Mouse (Mus musculus) liver, embryonic 15.5 days (tissue): Measurements from ENCODE around the gene Tceal7. TPM values are rescaled to one million over a fixed set of nuclear protein-coding genes. Genes with fewer than 3 reads are reported as not detected.

Experiments used
- ATAC-seq: fragments of 200-750 bp; cut with Nextera tagmentation; 2 replicates; pipeline ENCODE4 v1.8.0; 2017; ENCODE audit warnings: moderate number of reproducible peaks, mild to moderate bottlenecking, moderate library complexity; ENCODE audit not compliant: insufficient read depth
- H3K27ac ChIP-seq: fragments of 300-500 bp; sonication (generic); replicated peaks from 2 replicates; pipeline ENCODE4 v1.5.1; 2015; ENCODE audit warnings: mild to moderate bottlenecking, inconsistent platforms
- H3K27me3 ChIP-seq: fragments of 300-500 bp; sonication (generic); 2 replicates; pipeline ENCODE4 v1.6.1; 2015; ENCODE audit warnings: mild to moderate bottlenecking, inconsistent platforms
- H3K36me3 ChIP-seq: fragments of 300-500 bp; sonication (generic); replicated peaks from 2 replicates; pipeline ENCODE4 v1.6.1; 2015; ENCODE audit warnings: moderate library complexity, mild to moderate bottlenecking, inconsistent platforms
- H3K4me1 ChIP-seq: fragments of 300-500 bp; sonication (generic); replicated peaks from 2 replicates; pipeline ENCODE4 v1.6.1; 2015; ENCODE audit warnings: inconsistent platforms
- H3K4me2 ChIP-seq: fragments of 300-500 bp; sonication (generic); 2 replicates; pipeline ENCODE4 v1.6.1; 2015; ENCODE audit warnings: moderate library complexity, mild to moderate bottlenecking, inconsistent platforms
- H3K4me3 ChIP-seq: fragments of 300-500 bp; sonication (generic); replicated peaks from 2 replicates; pipeline ENCODE4 v1.5.1; 2015; ENCODE audit warnings: mild to moderate bottlenecking, inconsistent platforms
- H3K9ac ChIP-seq: fragments of 300-500 bp; sonication (generic); 2 replicates; pipeline ENCODE4 v1.6.1; 2015; ENCODE audit warnings: moderate library complexity, mild to moderate bottlenecking, inconsistent platforms
- H3K9me3 ChIP-seq: fragments of 300-500 bp; sonication (generic); replicated peaks from 2 replicates; pipeline ENCODE4 v1.6.1; 2016; ENCODE audit warnings: inconsistent platforms
- WGBS: fragments of 180-500 bp; shearing (Covaris S2); methylation state at CpG from one replicate; pipeline ENCODE4 v1.1.7; 2015; ENCODE audit warnings: mixed read lengths; ENCODE audit not compliant: insufficient replicate concordance; 5-methylcytosine and 5-hydroxymethylcytosine counted together
- polyA plus RNA-seq: library from polyadenylated mRNA; unstranded; fragments of >200 nt; fragmentation: Nextera tagmentation; extraction: Ambion mirVana; gene quantifications from 2 replicates; pipeline ENCODE4 v1.2.1, GENCODE M21; 2015

The Tceal7 gene
- polyA plus RNA-seq, 1 experiment from 2014 or later: 14.3 TPM

DNA sequence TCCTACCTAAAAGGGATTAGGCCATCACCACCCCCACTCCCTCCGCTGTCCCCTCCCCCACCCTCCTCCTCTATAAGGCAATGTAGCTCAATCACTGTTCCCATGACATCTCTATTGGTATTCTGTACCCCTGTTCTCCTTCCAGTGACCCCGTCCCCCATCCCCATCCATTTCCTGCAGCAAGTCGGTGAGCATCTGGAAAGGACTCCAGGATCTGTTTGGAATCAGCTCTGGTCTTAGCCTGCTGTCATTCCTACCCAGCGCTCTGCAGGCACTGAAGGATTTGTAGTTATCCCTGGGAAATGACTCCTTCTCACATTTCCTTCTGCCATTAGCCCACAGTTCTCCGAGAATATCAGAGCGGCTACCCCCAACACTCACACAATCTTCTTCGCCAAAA is 11.3 kb upstream of the Tceal7 start:
- Histone ChIP-seq H3K4me3 (peak overlapping the region; percentile 33), H3K9ac (no peak overlapping the region; the same call in 1 of the 2 replicates), H3K9me3 (no peaks in the 10 kb centered on the region), H3K27me3 (peaks cover 10% of the 10 kb centered on the region), H3K4me2 (peak overlapping the region; percentile 20), H3K36me3 (no peaks in the 10 kb centered on the region), H3K4me1 (no peaks in the 10 kb centered on the region), H3K27ac (peak overlapping the region; percentile 48; the same call in 1 of the 2 replicates)
- 0 out of 2 replicates have a peak, but pooled peaks have one; percentile 25 for ATAC-seq
- 21% methylated on average over 7 of the region's 7 CpGs for WGBS

DNA sequence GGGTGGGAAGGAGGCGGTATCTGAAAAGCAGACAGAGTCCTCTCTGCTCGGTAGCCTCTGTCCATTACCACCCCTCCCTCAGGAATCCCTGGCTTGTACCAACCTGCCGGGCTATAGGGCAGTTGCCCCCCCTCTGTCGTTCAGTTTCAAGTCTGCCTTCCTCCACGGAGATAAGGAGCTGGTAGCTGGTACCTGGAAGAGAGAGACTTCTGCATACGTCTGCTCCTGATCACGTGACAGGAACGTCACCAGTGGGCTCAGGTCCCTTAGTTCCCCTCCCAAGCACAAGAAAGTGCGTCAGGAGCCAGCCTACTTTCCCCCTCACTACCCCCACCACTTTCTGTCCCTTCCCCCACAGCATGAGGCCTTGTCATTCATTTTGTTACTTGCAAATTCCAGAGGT is 10.9 kb upstream of the Tceal7 start, which contains the start of gene Tceal5:
TSS of gene Tceal5 (minus strand) at position 213 of the 403 bp plus-strand sequence.
- Histone ChIP-seq H3K4me3 (peak within 1 kb of the TSS; percentile 33), H3K36me3 (no peaks in the 10 kb centered on the region), H3K9me3 (no peaks in the 10 kb centered on the region), H3K4me2 (peak within 1 kb of the TSS; percentile 20), H3K27me3 (peaks cover 10% of the 10 kb centered on the region), H3K27ac (peak within 1 kb of the TSS; percentile 48; the same call in 1 of the 2 replicates), H3K9ac (no peak within 1 kb of the TSS; the same call in 1 of the 2 replicates), H3K4me1 (no peaks in the 10 kb centered on the region)
- peak; percentile 66 for ATAC-seq
- WGBS: 18% methylated on average over 9 of the region's 9 CpGs

DNA sequence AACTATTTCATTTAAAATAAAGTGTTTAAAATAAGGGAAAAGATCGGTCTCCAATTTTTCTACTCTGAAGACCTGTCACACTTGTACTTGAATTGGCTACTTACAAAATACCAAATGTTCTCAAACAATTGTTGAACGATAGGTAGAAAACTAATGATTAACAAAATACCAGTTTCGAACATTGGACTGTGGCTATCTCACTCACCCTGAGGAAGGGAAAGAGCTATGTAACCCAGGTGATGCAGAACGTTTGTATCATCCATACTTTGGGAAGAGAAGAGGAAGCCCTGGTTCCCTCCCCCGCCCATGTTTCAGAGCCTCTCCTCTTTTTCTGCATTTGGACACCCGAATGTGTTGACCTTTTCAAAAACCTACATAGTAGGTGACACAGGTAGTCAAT is 10.2 kb upstream of the Tceal7 start:
- no peak overlapping the region for H3K4me2 ChIP-seq
- H3K4me3 ChIP-seq: no peak overlapping the region
- no peak overlapping the region for H3K27ac ChIP-seq
- ATAC-seq: no peak
- no peaks in the 10 kb centered on the region for H3K36me3 ChIP-seq
- no peak overlapping the region for H3K9ac ChIP-seq
- WGBS: 48% methylated on average over 6 of the region's 6 CpGs
- H3K27me3 ChIP-seq: peaks cover 10% of the 10 kb centered on the region
- no peaks in the 10 kb centered on the region for H3K4me1 ChIP-seq
- H3K9me3 ChIP-seq: no peaks in the 10 kb centered on the region

DNA sequence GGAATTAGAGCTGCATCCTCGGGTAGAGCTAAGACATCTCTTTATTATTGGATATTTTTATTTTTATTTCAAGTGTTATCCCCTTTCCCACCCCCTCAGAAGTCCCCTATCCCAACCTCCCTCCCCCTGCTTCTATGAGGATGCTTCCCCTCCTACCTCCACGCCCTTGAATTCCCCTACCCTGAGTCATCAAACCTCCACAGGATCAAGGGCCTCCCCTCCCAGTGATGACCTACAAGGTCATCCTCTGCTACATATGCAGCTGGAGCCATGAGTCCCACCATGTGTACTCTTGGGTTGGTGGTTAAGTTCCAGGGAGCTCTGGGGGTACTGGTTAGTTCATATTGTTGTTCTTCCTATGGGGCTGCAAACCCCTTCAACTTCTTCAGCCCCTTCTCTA is 1.2 kb upstream of the Tceal7 start:
- WGBS: 36% methylated on average over 2 of the region's 2 CpGs
- no peaks in the 10 kb centered on the region for H3K36me3 ChIP-seq
- H3K4me1 ChIP-seq: no peaks in the 10 kb centered on the region
- H3K4me2 ChIP-seq: no peak overlapping the region
- no peak overlapping the region for H3K27ac ChIP-seq
- no peak overlapping the region for H3K9ac ChIP-seq
- no peak for ATAC-seq
- H3K4me3 ChIP-seq: no peak overlapping the region
- H3K9me3 ChIP-seq: no peaks in the 10 kb centered on the region
- H3K27me3 ChIP-seq: peaks cover 9% of the 10 kb centered on the region; the same call in 1 of the 2 replicates

DNA sequence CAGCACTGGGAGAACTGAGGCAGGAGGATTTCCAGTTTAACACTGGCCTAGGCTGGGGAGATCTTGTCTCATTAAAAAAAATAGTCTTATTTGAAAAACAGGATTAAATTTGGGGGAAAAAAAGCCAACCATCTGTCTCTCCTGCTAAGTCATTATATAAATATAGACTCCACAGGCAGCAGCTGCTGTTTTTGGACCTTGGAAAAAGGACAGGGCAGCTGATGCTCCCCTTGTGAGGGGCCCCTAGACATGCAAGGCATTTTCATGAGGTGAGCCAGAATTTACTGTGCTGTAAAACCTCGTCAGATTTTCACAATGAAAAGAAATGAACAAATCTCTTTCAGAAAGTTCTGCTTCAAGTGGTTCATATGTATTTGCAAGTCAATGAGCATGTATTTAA is 1.7 kb downstream of the Tceal7 start:
- no peak overlapping the region for H3K4me2 ChIP-seq
- H3K27me3 ChIP-seq: peaks cover 9% of the 10 kb centered on the region; the same call in 1 of the 2 replicates
- no peaks in the 10 kb centered on the region for H3K9me3 ChIP-seq
- no peak overlapping the region for H3K4me3 ChIP-seq
- WGBS: 44% methylated on average over 1 of the region's 1 CpGs
- no peak for ATAC-seq
- no peak overlapping the region for H3K27ac ChIP-seq
- H3K9ac ChIP-seq: no peak overlapping the region
- no peaks in the 10 kb centered on the region for H3K4me1 ChIP-seq
- H3K36me3 ChIP-seq: no peaks in the 10 kb centered on the region

DNA sequence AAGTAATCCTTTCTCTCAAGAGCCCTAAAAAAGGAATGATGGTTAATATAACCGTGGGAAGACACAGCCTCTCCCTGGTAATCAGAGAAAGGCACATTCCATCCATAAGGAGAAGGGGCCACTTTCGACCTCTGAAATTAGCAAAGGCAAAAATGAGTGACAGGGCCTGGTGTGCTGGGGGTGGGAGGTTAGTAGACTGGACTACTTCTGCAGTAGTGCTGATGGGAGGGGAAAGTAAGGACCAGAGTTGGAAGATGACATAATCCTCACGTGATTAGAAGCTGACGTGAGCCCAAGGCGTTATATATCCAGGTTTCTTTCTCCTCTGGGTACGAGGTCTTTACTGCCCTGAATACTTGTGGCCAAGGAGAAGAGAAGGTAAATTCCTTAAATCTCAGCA is 9.1 kb downstream of the Tceal7 start:
- Histone ChIP-seq H3K4me3 (no peak overlapping the region), H3K4me1 (no peaks in the 10 kb centered on the region), H3K36me3 (no peaks in the 10 kb centered on the region), H3K4me2 (no peak overlapping the region), H3K9ac (no peak overlapping the region), H3K27ac (no peak overlapping the region), H3K27me3 (no peaks in the 10 kb centered on the region), H3K9me3 (no peaks in the 10 kb centered on the region)
- no peak for ATAC-seq
- WGBS: 57% methylated on average over 6 of the region's 6 CpGs

DNA sequence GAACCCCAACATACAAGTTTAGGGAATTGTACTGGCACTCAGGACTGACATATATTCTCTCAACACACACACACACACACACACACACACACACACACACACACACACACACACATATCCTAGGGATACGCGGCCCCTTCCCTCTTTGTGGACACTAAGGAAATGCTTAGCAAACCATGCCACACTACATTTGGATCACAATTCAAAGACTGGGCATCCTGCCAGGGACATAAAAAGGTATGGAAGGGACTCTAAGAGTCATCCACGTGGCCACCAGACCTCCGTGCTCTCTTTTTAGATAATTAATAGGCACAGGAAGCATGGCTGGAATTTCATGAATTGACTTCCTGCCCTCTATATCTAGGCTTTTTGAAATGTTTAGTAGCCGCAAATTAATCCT is 13.2 kb downstream of the Tceal7 start:
- Histone ChIP-seq H3K27me3 (no peaks in the 10 kb centered on the region), H3K36me3 (no peaks in the 10 kb centered on the region), H3K9ac (no peak overlapping the region), H3K4me3 (no peak overlapping the region), H3K9me3 (no peaks in the 10 kb centered on the region), H3K4me2 (no peak overlapping the region), H3K4me1 (no peaks in the 10 kb centered on the region), H3K27ac (no peak overlapping the region)
- no peak for ATAC-seq
- WGBS: 57% methylated on average over 5 of the region's 5 CpGs

DNA sequence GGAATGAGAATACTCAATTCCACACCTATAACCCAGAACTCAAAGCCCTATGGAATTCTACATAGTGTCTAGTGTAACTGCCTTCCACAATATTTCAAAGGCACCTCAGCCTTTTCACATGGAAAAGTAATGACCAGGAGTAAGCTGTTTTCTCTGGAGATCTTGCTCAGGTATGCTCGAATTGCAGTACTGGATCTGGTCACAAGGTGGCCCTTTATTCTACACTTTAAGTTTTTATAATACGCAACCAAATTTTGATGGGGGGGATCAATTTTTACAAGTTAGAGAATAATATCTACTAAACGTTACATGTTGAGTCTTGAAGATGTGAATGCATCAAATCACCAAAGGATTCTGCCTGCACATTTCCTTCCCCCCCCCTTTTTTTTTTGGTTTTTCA is 23.5 kb downstream of the Tceal7 start:
- 42% methylated on average over 3 of the region's 3 CpGs for WGBS
- Histone ChIP-seq H3K4me2 (no peak overlapping the region), H3K27ac (no peak overlapping the region), H3K9me3 (no peaks in the 10 kb centered on the region), H3K27me3 (no peaks in the 10 kb centered on the region), H3K9ac (no peak overlapping the region), H3K4me3 (no peak overlapping the region), H3K4me1 (no peaks in the 10 kb centered on the region), H3K36me3 (no peaks in the 10 kb centered on the region)
- ATAC-seq: no peak

DNA sequence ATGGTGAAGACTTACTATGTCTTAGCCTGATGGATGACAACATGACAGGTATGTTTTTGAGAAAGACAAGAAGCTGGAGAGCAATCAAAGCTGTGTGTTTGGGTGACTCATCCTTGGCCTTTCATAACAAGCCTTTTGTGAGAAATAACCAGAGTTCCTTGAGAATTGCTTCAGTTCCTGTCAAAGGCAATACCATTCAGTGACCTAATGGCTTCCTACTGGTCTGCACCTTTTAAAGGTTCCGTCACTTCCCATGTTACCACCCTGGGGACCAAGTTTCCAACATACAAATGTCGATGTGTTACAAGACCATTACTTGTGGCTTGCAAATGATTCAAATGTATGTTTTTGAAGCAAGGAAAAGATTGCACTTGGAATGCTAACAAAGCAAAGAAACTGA is 28.6 kb downstream of the Tceal7 start:
- no peak overlapping the region for H3K27ac ChIP-seq
- H3K4me1 ChIP-seq: no peaks in the 10 kb centered on the region; the same call in 1 of the 2 replicates
- H3K36me3 ChIP-seq: peaks cover 4% of the 10 kb centered on the region; the same call in 1 of the 2 replicates
- WGBS: 74% methylated on average over 2 of the region's 2 CpGs
- H3K4me3 ChIP-seq: no peak overlapping the region
- H3K4me2 ChIP-seq: no peak overlapping the region
- H3K9ac ChIP-seq: no peak overlapping the region
- no peak for ATAC-seq
- no peaks in the 10 kb centered on the region for H3K9me3 ChIP-seq
- H3K27me3 ChIP-seq: no peaks in the 10 kb centered on the region

DNA sequence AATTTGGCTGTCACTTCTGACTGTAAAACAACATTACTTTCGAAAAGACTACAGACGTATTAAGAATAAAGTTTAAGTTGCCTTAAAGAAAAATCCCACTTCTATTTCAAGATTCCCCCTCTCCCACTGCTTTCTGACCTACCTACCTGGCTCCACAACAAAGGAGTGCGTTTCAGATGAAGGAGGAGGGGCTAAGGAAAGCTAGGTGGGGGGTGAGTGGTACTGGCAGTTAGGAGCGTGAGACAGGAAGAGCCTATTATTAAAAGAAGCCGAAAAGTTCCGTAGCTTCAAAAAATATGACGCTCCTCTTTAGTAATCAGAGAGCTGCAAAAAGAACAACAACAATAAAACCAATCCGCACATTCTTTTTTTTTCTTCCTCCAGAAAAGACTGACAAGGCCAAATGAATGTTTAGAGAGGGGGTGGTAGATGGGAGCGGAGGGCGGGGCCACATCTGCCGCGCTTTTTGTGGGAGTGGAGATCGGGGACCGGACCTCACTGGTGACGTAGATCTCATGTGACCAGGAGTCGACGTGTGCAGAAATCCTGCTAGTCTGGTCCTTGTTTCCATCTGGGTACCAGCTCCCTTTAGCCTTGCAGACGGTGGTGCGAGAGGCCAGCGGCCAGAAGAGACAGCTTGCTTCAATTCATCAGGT is 30.1 kb downstream of the Tceal7 start, which contains the start of gene Tceal9:
TSS of gene Tceal9 (plus strand) at position 506 of the 656 bp plus-strand sequence.
- peak; percentile 88 for ATAC-seq
- Histone ChIP-seq H3K27ac (peak within 1 kb of the TSS; percentile 55), H3K4me3 (peak within 1 kb of the TSS; percentile 63), H3K9ac (peak within 1 kb of the TSS; percentile 46), H3K36me3 (peaks cover 4% of the 10 kb centered on the region; the same call in 1 of the 2 replicates), H3K9me3 (no peaks in the 10 kb centered on the region), H3K4me2 (peak within 1 kb of the TSS; percentile 73), H3K4me1 (no peaks in the 10 kb centered on the region; the same call in 1 of the 2 replicates), H3K27me3 (no peaks in the 10 kb centered on the region)
- 17% methylated on average over 20 of the region's 20 CpGs for WGBS

DNA sequence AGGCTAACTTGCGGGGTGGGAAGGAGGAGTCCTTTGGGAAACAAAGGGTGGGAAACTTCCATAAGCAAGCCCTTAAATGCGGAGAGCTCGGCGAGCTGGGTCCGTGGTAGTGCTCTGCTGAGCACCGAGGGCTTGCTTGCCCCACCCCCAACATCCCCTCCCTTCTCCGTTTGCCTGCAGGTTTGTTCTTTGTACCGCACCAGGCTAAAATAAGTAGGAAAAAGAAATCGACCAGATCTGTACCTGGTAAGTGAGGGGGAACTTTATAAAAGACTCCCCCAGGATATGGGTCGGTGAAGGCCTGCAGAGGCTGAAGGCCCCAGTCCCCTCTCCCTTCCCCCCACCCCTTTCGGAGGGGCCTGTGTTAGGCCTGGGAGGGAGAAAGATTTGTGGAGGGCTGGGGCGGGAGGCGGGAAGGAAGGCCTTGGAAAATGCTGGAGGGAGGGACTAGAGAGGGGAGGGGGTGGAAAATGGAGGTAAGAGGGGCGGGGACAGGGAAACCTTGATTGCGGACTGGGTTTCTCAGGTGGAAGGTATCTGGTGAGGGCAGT is 31.0 kb downstream of the Tceal7 start:
- Histone ChIP-seq H3K4me2 (peak overlapping the region; percentile 73), H3K27me3 (no peaks in the 10 kb centered on the region), H3K4me1 (no peaks in the 10 kb centered on the region; the same call in 1 of the 2 replicates), H3K27ac (peak overlapping the region; percentile 55), H3K4me3 (peak overlapping the region; percentile 63), H3K9ac (peak overlapping the region; percentile 46), H3K9me3 (no peaks in the 10 kb centered on the region), H3K36me3 (peaks cover 4% of the 10 kb centered on the region; the same call in 1 of the 2 replicates)
- WGBS: 13% methylated on average over 15 of the region's 15 CpGs
- ATAC-seq: peak; percentile 69
